Mouse (Mus musculus): ENCODE measurements at regions not wholly inside any gene's neighbourhood (a gene's known extent, or its start where the extent isn't known, plus 50 kb on each side); places are given as distances from the start of the nearest gene placed in this dataset.

GRCm38 (mm10) chr13:115575052-115575891 lies 473.5 kb upstream of the Itga1 start:
- Histone ChIP-seq H3K4me1 (ENCODE audit: control insufficient read depth, insufficient read depth, low read length) (no peaks in the 10 kb centered on the region), H3K4me3 (ENCODE audit: low read depth, low read length) (no peak overlapping the region), H3K4me2 (ENCODE audit: low read depth, low read length) (no peak overlapping the region), H3K27ac (replicated peaks; ENCODE audit: low read depth, low read length) (no peak overlapping the region), H3K36me3 (ENCODE audit: control insufficient read depth, insufficient read depth, low read length) (no peaks in the 10 kb centered on the region), H3K9ac (ENCODE audit: low read depth, low read length) (no peak overlapping the region), H3K9me3 (ENCODE audit: control insufficient read depth, low read length) (no peaks in the 10 kb centered on the region), H3K27me3 (replicated peaks; ENCODE audit: control insufficient read depth, insufficient read depth, low read length) (no peaks in the 10 kb centered on the region)
- no peak for DNase-seq (ENCODE audit: low spot score)
- no peak for ATAC-seq (ENCODE audit: low read depth)
- 82% methylated on average over 6 of the region's 6 CpGs for WGBS

GRCm38 (mm10) chr13:115541167-115541566 lies 439.4 kb upstream of the Itga1 start:
- 81% methylated on average over 3 of the region's 3 CpGs for WGBS
- H3K9ac ChIP-seq (ENCODE audit: low read depth, low read length), result no peak overlapping the region
- ATAC-seq (ENCODE audit: low read depth), result no peak

GRCm38 (mm10) chr13:115535900-115536299 lies 434.1 kb upstream of the Itga1 start:
- Histone ChIP-seq H3K27me3 (replicated peaks; ENCODE audit: control insufficient read depth, insufficient read depth, low read length) (no peaks in the 10 kb centered on the region), H3K4me1 (ENCODE audit: control insufficient read depth, insufficient read depth, low read length) (no peaks in the 10 kb centered on the region), H3K36me3 (ENCODE audit: control insufficient read depth, insufficient read depth, low read length) (no peaks in the 10 kb centered on the region), H3K27ac (replicated peaks; ENCODE audit: low read depth, low read length) (no peak overlapping the region), H3K4me2 (ENCODE audit: low read depth, low read length) (no peak overlapping the region), H3K9ac (ENCODE audit: low read depth, low read length) (no peak overlapping the region), H3K9me3 (ENCODE audit: control insufficient read depth, low read length) (no peaks in the 10 kb centered on the region), H3K4me3 (ENCODE audit: low read depth, low read length) (no peak overlapping the region)
- DNase-seq (ENCODE audit: low spot score) (no peak), ATAC-seq (ENCODE audit: low read depth) (no peak)
- WGBS, result 77% methylated on average over 3 of the region's 3 CpGs

More at GRCm38 (mm10) chr13:115541167-115541566, 439.4 kb upstream of the Itga1 start:
- H3K27me3 ChIP-seq (replicated peaks; ENCODE audit: control insufficient read depth, insufficient read depth, low read length), result no peaks in the 10 kb centered on the region
- no peak overlapping the region for H3K4me3 ChIP-seq (ENCODE audit: low read depth, low read length)
- H3K27ac ChIP-seq (replicated peaks; ENCODE audit: low read depth, low read length), result no peak overlapping the region
- H3K9me3 ChIP-seq (ENCODE audit: control insufficient read depth, low read length), result no peaks in the 10 kb centered on the region
- DNase-seq (ENCODE audit: low spot score), result no peak
- no peaks in the 10 kb centered on the region for H3K4me1 ChIP-seq (ENCODE audit: control insufficient read depth, insufficient read depth, low read length)
- H3K4me2 ChIP-seq (ENCODE audit: low read depth, low read length), result no peak overlapping the region
- H3K36me3 ChIP-seq (ENCODE audit: control insufficient read depth, insufficient read depth, low read length), result no peaks in the 10 kb centered on the region

- Histone ChIP-seq H3K4me1 (ENCODE audit: control insufficient read depth, insufficient read depth, low read length) (no peaks in the 10 kb centered on the region), H3K9ac (ENCODE audit: low read depth, low read length) (no peak overlapping the region), H3K4me3 (ENCODE audit: low read depth, low read length) (no peak overlapping the region), H3K36me3 (ENCODE audit: control insufficient read depth, insufficient read depth, low read length) (no peaks in the 10 kb centered on the region), H3K27ac (replicated peaks; ENCODE audit: low read depth, low read length) (no peak overlapping the region), H3K4me2 (ENCODE audit: low read depth, low read length) (no peak overlapping the region), H3K27me3 (replicated peaks; ENCODE audit: control insufficient read depth, insufficient read depth, low read length) (no peaks in the 10 kb centered on the region), H3K9me3 (ENCODE audit: control insufficient read depth, low read length) (no peaks in the 10 kb centered on the region)
- DNase-seq (ENCODE audit: low spot score) (no peak), ATAC-seq (ENCODE audit: low read depth) (no peak)
- WGBS, result 70% methylated on average over 8 of the region's 8 CpGs
Observed at GRCm38 (mm10) chr13:115513914-115514313, 412.1 kb upstream of the Itga1 start.

DNA sequence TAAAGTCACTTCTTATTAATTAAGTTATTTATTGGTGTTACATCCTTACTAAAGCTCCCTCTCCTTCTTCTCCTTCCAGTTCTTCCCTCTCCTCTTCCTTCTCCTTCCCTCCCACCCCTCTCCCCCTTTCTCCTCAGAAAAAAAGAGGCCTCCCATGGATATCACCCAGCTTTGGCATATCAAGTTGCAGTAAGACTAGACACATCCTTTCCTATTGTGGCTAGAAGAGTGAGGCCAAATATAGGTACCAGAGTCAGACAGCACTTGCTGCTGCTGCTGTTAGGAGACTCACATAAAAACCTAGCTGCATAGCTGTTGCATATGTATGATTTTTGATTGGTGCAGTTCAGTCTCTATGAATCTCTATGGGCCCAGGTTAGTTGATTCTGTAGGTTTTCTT lies 410.4 kb upstream of the Itga1 start:
- ATAC-seq (ENCODE audit: low read depth), result no peak
- no peaks in the 10 kb centered on the region for H3K27me3 ChIP-seq (replicated peaks; ENCODE audit: control insufficient read depth, insufficient read depth, low read length)
- no peak overlapping the region for H3K4me2 ChIP-seq (ENCODE audit: low read depth, low read length)
- no peaks in the 10 kb centered on the region for H3K9me3 ChIP-seq (ENCODE audit: control insufficient read depth, low read length)
- no peak for DNase-seq (ENCODE audit: low spot score)
- H3K4me3 ChIP-seq (ENCODE audit: low read depth, low read length), result no peak overlapping the region
- no peaks in the 10 kb centered on the region for H3K4me1 ChIP-seq (ENCODE audit: control insufficient read depth, insufficient read depth, low read length)
- no peak overlapping the region for H3K27ac ChIP-seq (replicated peaks; ENCODE audit: low read depth, low read length)
- no peaks in the 10 kb centered on the region for H3K36me3 ChIP-seq (ENCODE audit: control insufficient read depth, insufficient read depth, low read length)
- no peak overlapping the region for H3K9ac ChIP-seq (ENCODE audit: low read depth, low read length)

- WGBS, result 59% methylated on average over 3 of the region's 3 CpGs
- H3K36me3 ChIP-seq (ENCODE audit: control insufficient read depth, insufficient read depth, low read length), result no peaks in the 10 kb centered on the region
- no peaks in the 10 kb centered on the region for H3K4me1 ChIP-seq (ENCODE audit: control insufficient read depth, insufficient read depth, low read length)
- H3K4me2 ChIP-seq (ENCODE audit: low read depth, low read length), result no peak overlapping the region
- no peak overlapping the region for H3K4me3 ChIP-seq (ENCODE audit: low read depth, low read length)
- H3K9me3 ChIP-seq (ENCODE audit: control insufficient read depth, low read length), result peaks cover 4% of the 10 kb centered on the region
- no peaks in the 10 kb centered on the region for H3K27me3 ChIP-seq (replicated peaks; ENCODE audit: control insufficient read depth, insufficient read depth, low read length)
- DNase-seq (ENCODE audit: low spot score), result no peak
- H3K9ac ChIP-seq (ENCODE audit: low read depth, low read length), result no peak overlapping the region
- no peak for ATAC-seq (ENCODE audit: low read depth)
- H3K27ac ChIP-seq (replicated peaks; ENCODE audit: low read depth, low read length), result no peak overlapping the region
Observed at GRCm38 (mm10) chr13:115508646-115509045, 406.9 kb upstream of the Itga1 start.

DNA sequence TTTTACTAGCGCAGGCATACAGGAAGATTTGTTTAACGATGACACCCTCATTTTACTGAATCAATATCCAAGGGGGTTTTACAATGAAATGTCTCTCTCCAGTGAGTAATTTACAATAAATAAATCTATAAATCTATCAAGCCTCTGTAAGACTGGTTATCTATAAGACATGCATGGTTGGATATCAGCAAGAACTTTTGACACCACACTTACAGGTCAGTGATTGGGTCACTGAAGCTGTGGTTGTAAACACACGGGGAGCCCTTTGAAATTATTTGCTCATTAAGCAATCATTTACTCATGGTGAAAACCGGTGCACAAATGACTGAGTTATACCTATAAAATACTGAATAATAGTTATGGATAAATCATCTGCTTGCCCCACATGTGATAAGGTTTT lies 392.6 kb upstream of the Itga1 start:
- no peaks in the 10 kb centered on the region for H3K36me3 ChIP-seq (ENCODE audit: control insufficient read depth, insufficient read depth, low read length)
- no peaks in the 10 kb centered on the region for H3K27me3 ChIP-seq (replicated peaks; ENCODE audit: control insufficient read depth, insufficient read depth, low read length)
- DNase-seq (ENCODE audit: low spot score) (no peak), ATAC-seq (ENCODE audit: low read depth) (no peak)
- no peak overlapping the region for H3K4me3 ChIP-seq (ENCODE audit: low read depth, low read length)
- no peaks in the 10 kb centered on the region for H3K4me1 ChIP-seq (ENCODE audit: control insufficient read depth, insufficient read depth, low read length)
- WGBS, result 74% methylated on average over 4 of the region's 4 CpGs
- no peak overlapping the region for H3K27ac ChIP-seq (replicated peaks; ENCODE audit: low read depth, low read length)
- no peak overlapping the region for H3K4me2 ChIP-seq (ENCODE audit: low read depth, low read length)
- H3K9me3 ChIP-seq (ENCODE audit: control insufficient read depth, low read length), result no peaks in the 10 kb centered on the region
- H3K9ac ChIP-seq (ENCODE audit: low read depth, low read length), result no peak overlapping the region

GRCm38 (mm10) chr13:115475861-115476260 lies 374.1 kb upstream of the Itga1 start:
- no peaks in the 10 kb centered on the region for H3K9me3 ChIP-seq (ENCODE audit: control insufficient read depth, low read length)
- no peak overlapping the region for H3K27ac ChIP-seq (replicated peaks; ENCODE audit: low read depth, low read length)
- H3K4me3 ChIP-seq (ENCODE audit: low read depth, low read length), result no peak overlapping the region
- H3K36me3 ChIP-seq (ENCODE audit: control insufficient read depth, insufficient read depth, low read length), result no peaks in the 10 kb centered on the region
- 25% methylated on average over 2 of the region's 2 CpGs for WGBS
- DNase-seq (ENCODE audit: low spot score) (no peak), ATAC-seq (ENCODE audit: low read depth) (no peak)
- no peak overlapping the region for H3K9ac ChIP-seq (ENCODE audit: low read depth, low read length)
- H3K27me3 ChIP-seq (replicated peaks; ENCODE audit: control insufficient read depth, insufficient read depth, low read length), result no peaks in the 10 kb centered on the region
- no peak overlapping the region for H3K4me2 ChIP-seq (ENCODE audit: low read depth, low read length)
- no peaks in the 10 kb centered on the region for H3K4me1 ChIP-seq (ENCODE audit: control insufficient read depth, insufficient read depth, low read length)

- no peak overlapping the region for H3K27ac ChIP-seq (replicated peaks; ENCODE audit: low read depth, low read length)
- no peaks in the 10 kb centered on the region for H3K4me1 ChIP-seq (ENCODE audit: control insufficient read depth, insufficient read depth, low read length)
- peak; percentile 52 for DNase-seq (ENCODE audit: low spot score)
- no peaks in the 10 kb centered on the region for H3K27me3 ChIP-seq (replicated peaks; ENCODE audit: control insufficient read depth, insufficient read depth, low read length)
- no peak; the same call in 1 of the 2 replicates for ATAC-seq (ENCODE audit: low read depth)
- 69% methylated on average over 6 of the region's 6 CpGs for WGBS
- no peak overlapping the region for H3K4me3 ChIP-seq (ENCODE audit: low read depth, low read length)
- no peaks in the 10 kb centered on the region for H3K36me3 ChIP-seq (ENCODE audit: control insufficient read depth, insufficient read depth, low read length)
- H3K9me3 ChIP-seq (ENCODE audit: control insufficient read depth, low read length), result no peaks in the 10 kb centered on the region
- H3K4me2 ChIP-seq (ENCODE audit: low read depth, low read length), result no peak overlapping the region
- H3K9ac ChIP-seq (ENCODE audit: low read depth, low read length), result no peak overlapping the region
Observed at GRCm38 (mm10) chr13:115465689-115466088, 363.9 kb upstream of the Itga1 start.

All from embryonic facial prominence, embryonic 14.5 days (tissue).